Mouse (Mus musculus) gastrocnemius, postnatal 4 days (tissue): ENCODE data around the gene Fam117a. TPM values are rescaled to one million over a fixed set of nuclear protein-coding genes. Genes with fewer than 3 reads are reported as not detected.
A peak's percentile ranks its signal among the peaks of the same experiment; 100 is the strongest.
"Not testable (repeated sequence)": the region's sequence is repeated elsewhere in the genome, so short reads cannot be mapped to it uniquely, and the experiment has no call there.

ENCODE experiments used
- DNase-seq, 2 experiments: peaks; one replicate each; pipeline ENCODE4 v3.0.0; 2021 to 2022; ENCODE audit warnings: low spot score in 2 of 2, mixed read lengths in 2 of 2
- total RNA-seq, 2 experiments: library from RNA; stranded (reverse); gene quantifications; 2 replicates each; pipeline ENCODE4 v1.2.3; 2021

Gene Fam117a
- total RNA-seq, 2 experiments from 2014 or later = 21.1 to 24.9 TPM

GRCm38 (mm10) chr11:95391743-95392142 is 54.9 kb downstream of the Fam117a start:
- no peak for DNase-seq

DNA sequence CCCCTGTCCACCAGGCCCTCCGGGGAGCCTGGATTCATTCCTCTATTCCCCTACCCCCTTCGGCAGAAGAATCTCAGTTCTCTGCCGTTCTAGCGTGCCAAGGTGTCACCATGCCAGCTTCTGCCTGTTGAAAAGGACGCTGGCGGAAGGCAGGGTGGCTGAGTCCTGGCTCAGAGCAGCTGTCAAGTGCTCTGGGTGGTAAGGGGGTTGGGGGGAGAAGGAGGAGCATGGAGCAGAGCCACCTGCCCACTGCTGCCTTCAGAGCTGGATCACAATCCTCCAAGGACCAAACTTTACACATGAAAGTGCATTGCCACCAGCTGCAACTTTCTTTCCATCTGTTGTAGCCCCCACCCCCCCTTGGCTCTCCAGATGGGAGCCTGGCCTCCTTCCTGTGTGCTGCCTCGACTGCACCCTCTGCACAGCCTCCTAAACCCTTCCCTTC is 55.4 kb downstream of the Fam117a start:
- peak in 1 of 2 experiments; percentile 63 for DNase-seq

GRCm38 (mm10) chr11:95392708-95393499 is 56.1 kb downstream of the Fam117a start:
- no peak for DNase-seq

DNA sequence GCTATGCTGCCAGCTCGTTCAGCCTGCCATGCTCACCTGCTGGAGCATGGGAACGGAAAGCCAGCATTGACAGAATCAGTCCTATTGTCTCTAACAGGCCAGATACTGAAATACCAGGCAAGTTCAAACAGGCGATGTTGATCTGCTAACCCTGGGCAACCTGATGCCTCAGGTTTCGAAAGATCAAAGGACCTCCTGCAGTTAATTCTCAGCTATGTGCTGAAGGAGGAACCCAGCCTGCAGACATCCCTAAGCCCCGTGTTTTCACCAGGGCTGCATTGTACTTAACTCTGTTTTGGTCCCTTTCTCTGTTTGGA is 56.6 kb downstream of the Fam117a start:
- DNase-seq = no peak

- no peak for DNase-seq
Measured at GRCm38 (mm10) chr11:95394112-95394511, 57.3 kb downstream of the Fam117a start.

- DNase-seq = no peak
Measured at GRCm38 (mm10) chr11:95396548-95396947, 59.7 kb downstream of the Fam117a start.

DNA sequence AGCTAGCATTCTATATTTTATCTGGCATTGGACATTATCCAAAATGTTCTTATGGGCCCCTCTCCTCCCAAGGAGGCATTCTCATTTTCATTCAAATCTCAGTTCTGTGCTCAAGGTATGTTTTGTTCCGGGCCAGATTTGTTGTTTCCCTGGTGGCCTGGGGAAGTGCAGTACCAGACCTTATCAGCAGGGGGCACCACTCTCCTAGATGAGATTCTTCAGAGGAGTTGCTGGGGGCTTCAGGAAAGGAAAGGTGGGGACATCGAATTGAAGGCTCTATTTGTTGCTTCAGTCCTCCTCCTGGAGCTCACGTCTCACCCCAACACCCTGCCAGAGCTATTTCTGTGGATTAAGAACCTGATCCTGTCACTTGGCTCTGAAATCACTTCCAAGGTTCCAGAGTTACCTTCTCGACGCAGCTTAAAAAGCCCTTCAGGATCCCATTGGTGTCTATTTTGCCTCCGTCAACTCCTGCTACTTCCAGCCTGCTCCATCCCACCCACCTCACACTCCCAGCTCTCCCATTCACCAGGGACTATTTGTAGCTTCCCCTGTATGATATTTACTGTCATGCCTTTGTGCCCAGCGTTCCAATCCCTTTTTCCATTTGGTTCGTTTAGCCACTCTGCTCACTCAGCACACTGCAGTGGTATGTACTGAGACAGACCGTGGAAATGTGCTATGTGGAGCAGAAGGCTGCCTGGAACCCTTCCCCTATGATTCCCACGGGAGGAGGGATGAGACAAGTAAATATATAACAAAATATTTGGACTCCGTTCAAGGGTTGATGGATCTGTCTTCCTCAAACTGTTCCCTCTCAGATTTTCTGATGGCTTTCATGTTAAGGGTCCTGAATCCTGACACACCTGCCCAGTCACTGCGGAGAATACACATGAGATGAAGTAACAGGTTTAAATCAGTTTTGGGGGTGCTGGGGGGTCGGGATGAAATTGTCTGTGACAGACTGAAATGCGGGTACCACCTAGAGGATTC is 61.3 kb downstream of the Fam117a start:
- peak in 1 of 2 experiments; percentile 73 for DNase-seq

DNA sequence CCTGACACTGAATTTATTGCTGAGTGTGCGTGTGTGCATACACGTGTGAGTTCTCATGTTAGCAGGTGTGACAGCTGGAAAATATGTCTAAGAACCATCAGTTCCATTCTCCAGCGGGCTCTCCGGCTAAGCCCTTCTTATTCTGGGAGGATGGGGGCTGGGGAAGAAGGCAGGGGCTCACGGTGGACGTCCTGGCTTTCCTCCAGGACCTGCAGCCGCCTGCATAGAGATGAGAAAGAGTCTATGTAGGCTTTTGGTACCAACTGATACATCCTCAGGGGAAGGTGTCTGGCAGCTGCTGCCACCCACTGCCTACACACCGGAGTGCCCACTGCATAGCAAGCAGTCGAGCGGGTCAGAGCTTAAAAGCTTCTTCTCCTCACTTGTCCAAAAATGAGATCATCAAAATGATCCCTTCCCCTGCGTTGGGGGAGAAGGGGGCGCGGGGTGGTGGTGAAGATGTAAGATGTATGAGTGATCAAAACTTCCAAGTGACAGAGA is 62.8 kb downstream of the Fam117a start:
- DNase-seq = no peak

- DNase-seq = no peak
Measured at GRCm38 (mm10) chr11:95401568-95401967, 64.8 kb downstream of the Fam117a start.

DNA sequence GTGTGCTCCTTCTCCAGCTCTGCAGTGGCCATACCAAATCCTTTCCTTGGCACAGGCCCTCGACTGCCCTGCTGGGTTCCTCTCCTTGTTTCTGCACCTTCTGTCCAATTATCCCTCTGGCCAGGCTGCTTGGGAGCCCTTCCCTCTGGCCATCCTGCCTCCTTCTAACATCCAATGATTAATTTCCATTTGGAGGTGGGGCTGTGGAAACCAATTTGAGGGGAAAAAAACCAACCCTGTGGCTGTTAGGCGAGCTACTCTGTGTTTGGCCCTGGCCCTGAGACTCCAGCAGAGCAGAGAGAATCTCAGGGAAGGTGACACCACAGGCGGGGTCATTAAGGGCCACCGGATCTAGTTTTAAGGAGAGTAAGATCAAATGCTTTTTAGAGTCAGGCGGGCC is 65.4 kb downstream of the Fam117a start:
- no peak for DNase-seq

DNA sequence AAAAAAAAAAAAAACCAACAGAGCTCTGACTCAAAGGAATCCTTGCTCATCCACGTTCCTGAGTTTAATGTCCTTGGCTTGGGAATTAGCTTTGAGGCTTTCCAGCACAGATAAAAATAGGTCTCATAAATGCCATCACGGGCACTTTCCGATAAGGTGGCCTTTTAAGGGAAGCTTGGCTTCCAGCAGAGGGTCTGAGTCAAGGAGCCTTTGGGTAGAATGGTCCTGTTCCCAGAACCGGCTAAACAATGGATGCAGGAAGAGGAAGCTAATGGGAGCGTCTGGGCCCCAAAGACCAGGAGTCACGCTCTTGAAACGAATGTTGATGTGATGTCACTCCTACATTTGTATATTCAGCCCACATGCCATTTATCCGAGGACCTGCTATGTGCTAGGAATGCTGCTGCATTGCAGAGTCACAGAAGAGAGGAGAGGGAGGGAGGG is 65.9 kb downstream of the Fam117a start:
- DNase-seq = no peak

DNA sequence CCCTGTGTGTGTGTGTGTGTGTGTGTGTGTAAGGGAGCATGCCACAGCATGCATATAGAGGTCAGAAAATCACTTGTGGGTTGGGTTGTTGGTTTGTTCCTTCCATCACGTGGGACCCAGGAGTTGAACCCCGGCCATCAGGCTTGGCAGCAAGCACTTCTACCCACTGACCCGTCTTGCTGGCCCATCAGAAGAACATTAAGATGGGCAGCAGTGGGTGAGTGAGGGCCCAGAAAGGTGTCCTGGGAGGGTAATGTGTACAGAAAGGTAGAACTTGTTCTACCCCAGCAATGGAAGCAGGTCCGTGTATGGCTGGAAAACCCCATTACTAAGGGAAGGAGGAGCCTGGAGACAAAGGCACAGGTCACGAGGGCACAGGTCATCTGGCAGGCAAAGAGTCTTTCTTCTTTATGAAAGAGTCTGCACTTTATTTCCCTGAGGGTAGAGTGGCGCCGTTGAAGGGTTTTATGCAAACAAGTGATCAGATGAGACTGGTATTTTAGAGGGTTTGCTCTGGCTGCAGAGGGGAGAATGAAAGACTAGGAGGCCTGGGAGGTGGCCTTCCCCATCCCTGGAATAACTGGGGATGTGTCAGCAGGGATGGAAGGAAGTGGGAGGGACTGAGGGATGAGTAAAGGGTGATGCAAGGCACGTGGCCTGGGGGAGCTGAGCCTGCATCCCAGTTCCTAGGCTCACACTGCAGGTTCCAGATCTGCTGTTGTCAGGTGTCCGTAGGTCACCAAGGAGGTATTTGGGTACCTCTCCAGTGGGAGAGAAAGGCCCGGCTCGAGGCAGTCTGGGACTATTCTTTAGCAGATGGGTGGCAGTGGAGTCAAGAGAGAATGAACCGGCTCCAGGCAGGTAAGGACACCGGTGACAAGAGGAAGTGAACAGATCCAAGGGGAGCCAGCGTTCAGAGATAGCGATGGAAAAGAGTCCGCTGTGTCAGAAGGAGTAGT is 66.8 kb downstream of the Fam117a start:
- DNase-seq = no peak

- no peak for DNase-seq
Measured at GRCm38 (mm10) chr11:95405771-95406170, 69.0 kb downstream of the Fam117a start.

DNA sequence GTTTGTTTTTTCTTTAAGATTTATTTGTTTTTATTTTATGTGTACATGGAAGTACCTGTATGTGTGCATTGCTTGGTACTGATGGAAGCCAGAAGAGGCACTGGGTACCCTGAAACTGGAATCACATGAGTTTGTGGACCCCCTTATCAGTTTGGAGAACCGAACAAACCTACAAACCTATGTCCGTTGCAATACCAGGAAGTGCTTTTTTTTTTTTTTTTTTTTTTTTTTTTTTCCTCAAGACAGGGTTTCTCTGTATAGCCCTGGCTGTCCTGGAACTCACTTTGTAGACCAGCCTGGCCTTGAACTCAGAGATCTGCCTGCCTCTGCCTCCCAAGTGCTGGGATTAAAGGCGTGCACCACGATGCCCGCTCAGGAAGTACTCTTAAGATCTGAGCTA is 69.6 kb downstream of the Fam117a start:
- DNase-seq = not testable (repeated sequence)

- no peak for DNase-seq
Measured at GRCm38 (mm10) chr11:95409450-95410112, 72.8 kb downstream of the Fam117a start.

DNA sequence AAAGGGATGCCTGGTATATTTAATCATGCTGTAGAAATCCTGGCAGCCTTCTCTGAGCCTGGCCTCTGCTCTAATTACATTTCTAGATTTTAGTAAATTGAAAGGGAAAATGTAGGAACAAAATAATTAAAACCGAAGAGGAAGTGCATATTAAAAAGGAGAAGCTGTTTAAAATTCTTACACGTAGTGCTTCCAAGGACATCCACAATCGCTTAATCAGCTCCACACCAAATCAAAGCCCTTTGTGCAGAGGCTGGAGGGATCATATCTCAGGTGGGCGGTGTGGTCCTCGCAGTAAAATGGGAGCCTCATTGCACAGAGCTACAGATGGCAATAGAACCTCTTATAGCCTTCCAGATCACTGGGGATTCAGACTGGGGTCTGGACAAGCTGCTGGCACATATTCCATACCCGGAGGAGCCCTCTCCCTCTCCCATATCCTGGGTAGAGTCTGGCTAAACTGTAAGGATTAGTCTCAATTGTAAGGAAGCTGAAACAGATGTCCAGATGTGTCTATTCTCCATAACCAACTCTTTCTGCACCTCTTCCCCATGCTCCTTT is 74.7 kb downstream of the Fam117a start:
- no peak for DNase-seq

DNA sequence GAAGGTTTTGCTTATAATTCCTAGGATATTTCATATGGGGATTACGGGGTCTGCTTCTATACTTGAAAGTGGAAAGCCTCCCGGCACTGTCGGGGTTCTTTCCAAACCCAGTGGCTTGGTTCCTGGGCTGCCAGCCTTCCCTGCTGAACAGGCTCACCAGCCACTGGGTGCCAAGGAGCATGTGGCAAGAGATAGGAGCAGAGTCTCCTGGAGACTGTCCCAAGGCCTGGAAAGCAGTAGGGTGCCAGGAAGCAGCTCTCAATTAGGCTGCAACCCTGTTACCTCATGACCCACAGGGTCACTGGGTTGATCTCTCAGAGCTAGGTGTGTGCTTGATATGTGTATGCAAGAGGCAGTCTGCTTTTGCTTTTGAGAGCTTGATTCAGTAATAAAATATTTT is 75.8 kb downstream of the Fam117a start:
- DNase-seq = no peak

DNA sequence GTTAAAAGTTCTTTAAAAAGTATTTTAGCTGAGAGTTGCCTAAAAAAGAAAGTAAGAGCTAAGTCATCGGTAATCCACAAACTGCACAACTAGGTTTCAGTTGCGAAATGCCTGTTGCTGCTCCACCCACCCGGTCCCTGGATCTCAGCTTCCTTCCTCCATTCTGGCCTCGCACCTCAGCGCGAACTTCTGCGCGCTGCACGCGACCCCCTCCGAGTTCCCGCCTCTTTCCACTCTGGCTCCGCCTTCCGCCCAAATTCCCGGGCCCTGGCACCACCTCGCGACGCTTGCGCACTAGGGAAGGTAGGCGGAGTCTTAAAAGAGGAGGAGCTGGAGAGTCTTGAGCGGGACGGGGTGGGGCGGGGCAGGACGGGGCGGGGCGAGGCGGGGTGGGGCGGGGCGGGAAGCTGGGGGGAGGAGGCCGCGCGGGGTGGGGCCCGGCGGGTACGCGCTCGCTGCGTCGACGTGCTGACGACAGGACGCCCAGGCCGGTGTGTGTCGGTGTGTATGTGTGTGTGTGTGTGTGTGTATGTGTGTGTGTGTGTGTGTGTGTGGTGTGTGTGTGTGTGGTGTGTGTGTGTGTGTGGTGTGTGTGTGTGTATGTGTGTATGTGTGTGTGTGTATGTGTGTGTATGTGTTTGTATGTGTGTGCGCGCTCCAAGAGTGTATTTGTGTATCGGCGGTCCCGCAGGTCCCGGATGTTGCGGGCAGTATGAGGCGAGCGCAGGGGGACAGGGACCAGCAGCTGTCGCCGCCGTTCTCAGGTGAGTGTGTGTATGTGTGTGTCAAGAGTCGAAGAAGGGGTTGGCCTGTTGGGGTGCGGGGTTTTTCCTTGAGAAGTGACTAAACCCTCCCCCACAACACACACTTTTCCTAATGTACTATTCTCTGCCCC is 77.1 kb downstream of the Fam117a start, which contains the start of gene Spop:
Spop (plus strand) TSS at position 440 of the 895 bp plus-strand sequence.
- DNase-seq = peak; percentile 83 to 92
